Mouse (Mus musculus): ENCODE results near the gene 4931428F04Rik.

Gene 4931428F04Rik

DNA sequence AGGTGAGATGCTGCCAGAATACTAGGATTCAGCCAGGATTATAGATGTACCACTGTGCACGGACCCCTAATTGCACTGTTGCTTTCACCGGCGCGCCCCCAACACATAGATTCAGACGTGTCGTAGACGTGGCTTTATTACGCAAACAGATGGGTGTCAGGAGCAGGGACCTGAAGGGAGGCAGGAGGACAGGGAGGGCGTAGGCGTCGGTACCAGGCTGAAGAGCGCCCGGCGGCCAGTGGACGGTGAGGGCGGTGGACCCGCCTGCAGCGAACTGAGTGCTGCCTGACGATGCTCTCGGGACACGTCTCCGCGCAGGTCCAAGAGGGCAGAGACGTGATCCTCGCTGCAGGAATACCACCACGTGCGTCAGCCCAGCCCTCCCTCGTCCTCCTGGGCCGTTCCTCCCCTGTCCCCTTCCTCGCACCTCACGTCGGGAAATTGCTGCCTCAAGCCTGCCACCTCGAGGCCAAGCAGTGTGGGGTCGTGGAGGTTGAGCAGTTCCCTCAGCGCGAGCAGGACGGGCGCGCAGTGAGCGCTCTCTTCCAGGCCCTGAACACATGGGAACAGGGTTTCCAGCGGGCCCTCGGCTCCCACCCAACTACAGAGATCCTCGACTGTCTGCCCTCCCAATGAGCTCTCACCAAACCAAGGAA lies at the start of gene 4931428F04Rik:
Gene 4931428F04Rik, minus strand, starts transcription at position 60 of the 656 bp plus-strand sequence.
- DNase-seq (ENCODE audit: low spot score in 2 of 2) = no peak

- no peak for DNase-seq (ENCODE audit: low spot score in 2 of 2)
These were observed 49.3 kb upstream of the 4931428F04Rik start for GRCm38 (mm10) chr8:105338992-105339391.

- DNase-seq (ENCODE audit: low spot score in 2 of 2) = no peak
These were observed 46.9 kb upstream of the 4931428F04Rik start for GRCm38 (mm10) chr8:105336373-105337130.

DNA sequence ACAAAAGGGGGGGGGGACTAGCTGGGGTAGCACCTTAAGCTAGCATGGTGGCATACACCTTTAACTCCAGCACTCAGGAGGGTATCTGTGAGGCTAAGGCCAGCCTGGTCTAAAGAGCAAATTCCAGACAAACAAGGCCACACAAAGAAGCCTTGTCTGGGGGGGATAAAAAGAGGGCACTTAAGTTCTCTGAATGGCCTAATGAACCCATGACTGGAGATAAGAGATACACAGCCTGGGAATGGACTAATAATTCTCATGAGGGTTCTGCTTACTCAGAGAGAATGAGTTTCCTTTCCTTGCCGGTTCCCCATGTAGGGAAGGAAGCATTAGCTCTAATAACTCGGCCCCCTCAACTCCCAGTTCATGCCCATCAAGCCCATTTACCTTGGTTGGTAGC lies 42.9 kb upstream of the 4931428F04Rik start:
- no peak for DNase-seq (ENCODE audit: low spot score in 2 of 2)

GRCm38 (mm10) chr8:105331931-105332330 lies 42.3 kb upstream of the 4931428F04Rik start:
- no peak for DNase-seq (ENCODE audit: low spot score in 2 of 2)

GRCm38 (mm10) chr8:105331469-105331868 lies 41.8 kb upstream of the 4931428F04Rik start:
- no peak for DNase-seq (ENCODE audit: low spot score in 2 of 2)

- no peak for DNase-seq (ENCODE audit: low spot score in 2 of 2)
These were observed 40.7 kb upstream of the 4931428F04Rik start for GRCm38 (mm10) chr8:105330325-105330724.

DNA sequence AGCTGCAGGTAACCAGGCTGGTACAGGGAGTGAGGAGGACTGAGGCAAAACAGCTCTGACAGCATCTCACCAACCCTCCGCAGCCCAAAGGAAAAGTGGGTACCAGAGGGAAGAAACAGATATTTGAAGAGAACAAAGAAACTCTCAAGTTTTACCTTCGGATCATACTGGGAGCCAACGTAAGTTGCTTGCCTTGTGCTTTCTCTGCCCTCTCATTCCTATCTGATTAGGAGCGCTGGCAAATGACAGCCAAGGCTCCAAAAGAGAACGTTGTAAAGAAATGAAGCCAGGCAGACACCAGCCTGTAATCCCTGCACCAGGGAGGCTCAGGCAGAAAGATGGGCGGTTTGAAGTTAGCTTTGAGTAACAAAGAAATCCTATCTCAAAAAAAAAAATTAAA lies 37.3 kb upstream of the 4931428F04Rik start:
- no peak for DNase-seq (ENCODE audit: low spot score in 2 of 2)

DNA sequence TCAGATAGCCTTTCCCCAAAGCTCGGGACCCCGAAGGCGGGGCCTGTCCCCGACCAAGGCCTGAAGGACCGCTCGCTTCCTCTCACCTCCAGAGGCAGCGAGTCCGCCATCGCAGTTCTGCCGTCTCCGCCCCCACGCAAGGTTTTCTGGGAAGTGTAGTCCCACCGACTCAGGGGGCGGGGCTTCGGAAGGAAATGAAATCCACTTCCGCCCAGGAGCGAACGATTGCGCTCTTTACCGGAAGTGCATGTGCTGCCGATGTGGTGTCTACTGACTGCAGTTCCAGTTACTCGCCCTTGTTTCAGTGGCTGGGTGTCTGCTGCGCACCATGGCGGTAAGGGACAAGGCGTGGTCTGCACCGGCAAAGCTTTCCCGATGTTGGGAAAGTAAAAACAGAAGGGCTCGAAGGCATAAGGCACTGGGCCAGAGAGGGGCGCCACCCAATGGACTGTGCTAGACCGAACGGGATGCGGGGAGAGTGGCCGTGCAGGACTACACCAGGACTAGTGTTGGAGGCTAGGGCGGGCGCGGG lies 36.5 kb upstream of the 4931428F04Rik start, which contains the start of the genes Lrrc29 and Tmem208:
Gene Lrrc29, minus strand, starts transcription at position 138 of the 532 bp plus-strand sequence.
Gene Tmem208, plus strand, starts transcription at position 214 of the 532 bp plus-strand sequence.
- DNase-seq (ENCODE audit: low spot score in 2 of 2) = peak; percentile 91 to 96

GRCm38 (mm10) chr8:105325641-105326093 lies 36.0 kb upstream of the 4931428F04Rik start:
- DNase-seq (ENCODE audit: low spot score in 2 of 2) = no peak

GRCm38 (mm10) chr8:105323183-105323582 lies 33.5 kb upstream of the 4931428F04Rik start:
- no peak for DNase-seq (ENCODE audit: low spot score in 2 of 2)

GRCm38 (mm10) chr8:105318662-105319190 lies 29.1 kb upstream of the 4931428F04Rik start:
- DNase-seq (ENCODE audit: low spot score in 2 of 2) = no peak

- DNase-seq (ENCODE audit: low spot score in 2 of 2) = no peak
These were observed 28.3 kb upstream of the 4931428F04Rik start for GRCm38 (mm10) chr8:105317941-105318340.

GRCm38 (mm10) chr8:105315073-105315769 lies 25.6 kb upstream of the 4931428F04Rik start:
- DNase-seq (ENCODE audit: low spot score in 2 of 2) = no peak

DNA sequence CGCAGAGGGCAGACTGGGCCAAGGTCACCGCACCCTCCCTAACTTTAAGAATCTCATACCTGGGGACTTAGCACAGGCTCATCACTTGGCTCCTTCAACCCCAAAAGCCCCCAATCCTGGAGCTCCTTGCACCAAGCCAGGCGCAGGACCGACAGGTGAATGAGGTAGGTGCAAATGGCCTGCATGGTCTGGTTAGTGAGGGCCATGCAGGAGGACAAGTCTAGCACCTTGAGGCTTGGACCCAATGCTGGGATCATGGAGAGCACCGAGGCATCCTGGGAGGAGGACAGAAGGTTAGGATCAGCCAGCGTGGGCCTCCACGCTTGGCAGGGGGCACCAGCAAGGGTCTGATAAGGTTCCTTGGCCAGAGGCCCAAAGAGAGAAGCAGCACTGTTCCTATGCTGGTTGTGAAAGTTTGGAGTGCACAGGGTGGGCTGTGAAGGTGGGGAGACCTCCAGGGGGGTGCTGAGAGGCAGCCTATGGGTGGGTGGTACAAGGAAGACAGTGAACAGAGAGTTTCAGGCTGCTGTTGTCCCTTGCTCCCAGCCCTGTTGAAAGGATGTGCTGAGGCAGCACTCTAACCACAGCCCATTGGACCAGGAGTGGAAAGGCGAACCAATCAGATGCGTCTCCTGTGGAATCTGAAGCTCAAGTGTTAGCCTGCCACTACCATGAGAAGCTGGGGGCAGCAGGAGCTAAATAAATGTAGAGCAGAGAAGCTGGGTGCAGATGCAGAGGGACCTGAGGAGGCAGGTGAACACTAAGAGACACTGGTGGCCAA lies 24.1 kb upstream of the 4931428F04Rik start:
- no peak for DNase-seq (ENCODE audit: low spot score in 2 of 2)

- no peak for DNase-seq (ENCODE audit: low spot score in 2 of 2)
These were observed 23.3 kb upstream of the 4931428F04Rik start for GRCm38 (mm10) chr8:105312891-105313481.

GRCm38 (mm10) chr8:105311718-105312117 lies 22.1 kb upstream of the 4931428F04Rik start:
- DNase-seq (ENCODE audit: low spot score in 2 of 2) = no peak

GRCm38 (mm10) chr8:105310118-105310517 lies 20.5 kb upstream of the 4931428F04Rik start:
- no peak for DNase-seq (ENCODE audit: low spot score in 2 of 2)

DNA sequence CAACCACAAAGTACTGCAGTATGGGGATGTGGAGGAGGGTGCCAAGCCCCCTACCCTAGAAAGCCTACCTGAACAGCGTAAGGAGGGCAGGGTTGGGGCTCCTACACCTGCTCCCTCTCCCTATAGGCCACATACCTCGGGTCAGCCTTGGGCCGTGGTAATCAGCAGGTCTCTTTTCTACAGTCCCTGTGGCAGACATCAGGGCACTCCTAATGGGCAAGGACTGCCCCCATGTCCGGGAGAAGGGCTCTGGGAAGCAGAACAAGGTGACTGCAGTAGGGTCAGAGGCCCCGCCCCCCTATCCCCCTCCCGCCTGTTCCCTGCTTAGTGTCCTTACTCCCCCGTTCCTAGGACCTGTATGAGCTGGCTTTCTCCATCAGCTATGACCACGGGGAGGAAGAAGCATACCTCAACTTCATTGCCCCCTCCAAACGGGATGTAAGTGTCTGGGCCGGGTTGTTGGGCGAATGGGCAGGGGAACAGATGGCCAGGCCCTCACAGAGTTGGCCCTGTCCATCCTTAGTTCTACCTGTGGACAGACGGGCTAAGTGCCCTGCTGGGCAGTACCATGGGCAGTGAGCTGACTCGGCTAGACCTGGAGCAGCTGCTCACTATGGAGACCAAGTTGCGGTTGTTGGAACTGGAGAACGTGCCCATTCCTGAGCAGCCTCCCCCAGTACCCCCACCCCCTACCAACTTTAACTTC lies 19.6 kb upstream of the 4931428F04Rik start:
- DNase-seq (ENCODE audit: low spot score in 2 of 2) = no peak

DNA sequence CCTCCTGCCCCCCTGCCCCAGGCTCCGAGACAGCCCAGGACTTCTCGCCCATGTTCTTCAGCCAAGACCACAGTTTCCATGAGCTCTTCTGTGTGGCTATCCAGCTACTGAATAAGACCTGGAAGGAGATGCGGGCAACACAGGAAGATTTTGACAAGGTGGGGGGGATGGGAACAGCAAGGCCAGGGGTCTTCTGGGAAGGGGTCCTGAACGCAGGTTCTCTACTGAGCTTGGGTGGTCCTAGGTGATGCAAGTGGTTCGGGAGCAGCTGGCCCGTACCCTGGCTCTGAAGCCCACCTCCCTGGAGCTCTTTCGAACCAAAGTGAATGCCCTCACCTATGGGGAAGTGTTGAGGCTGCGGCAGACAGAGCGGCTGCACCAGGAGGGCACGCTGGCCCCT lies 18.8 kb upstream of the 4931428F04Rik start:
- no peak for DNase-seq (ENCODE audit: low spot score in 2 of 2)

Data from frontal cortex, postnatal 25 days (tissue).